Mouse (Mus musculus) heart, adult 9 months (tissue): ENCODE data around the gene Crybb2.

ENCODE experiments used
- DNase-seq, 2 experiments: peaks; one replicate each; pipeline ENCODE4 v3.0.0; 2022; ENCODE audit warnings: low spot score in 2 of 2

Gene Crybb2

GRCm38 (mm10) chr5:113070017-113070416, at the start of gene Crybb2:
Gene Crybb2 (minus strand): TSS chr5:113070117.
- no peak for DNase-seq

GRCm38 (mm10) chr5:113119291-113119690, 49.4 kb upstream of the Crybb2 start:
- no peak for DNase-seq

- DNase-seq, result no peak
Measured at GRCm38 (mm10) chr5:113118695-113119094, 48.8 kb upstream of the Crybb2 start.

GRCm38 (mm10) chr5:113117361-113117760, 47.4 kb upstream of the Crybb2 start:
- DNase-seq, result no peak

GRCm38 (mm10) chr5:113115896-113116295, 46.0 kb upstream of the Crybb2 start:
- no peak for DNase-seq

GRCm38 (mm10) chr5:113114264-113115225, 44.6 kb upstream of the Crybb2 start:
- peak; percentile 39 to 53 for DNase-seq

- no peak for DNase-seq
Measured at GRCm38 (mm10) chr5:113113120-113113519, 43.2 kb upstream of the Crybb2 start.

GRCm38 (mm10) chr5:113111336-113111735, 41.4 kb upstream of the Crybb2 start:
- DNase-seq, result no peak

GRCm38 (mm10) chr5:113110929-113111328, 41.0 kb upstream of the Crybb2 start:
- no peak for DNase-seq

- peak in 1 of 2 experiments; percentile 36 for DNase-seq
Measured at GRCm38 (mm10) chr5:113109651-113110050, 39.7 kb upstream of the Crybb2 start.

GRCm38 (mm10) chr5:113108165-113108764, 38.3 kb upstream of the Crybb2 start:
- DNase-seq, result peak; percentile 22 to 45

GRCm38 (mm10) chr5:113107709-113108108, 37.8 kb upstream of the Crybb2 start:
- DNase-seq, result peak in 1 of 2 experiments; percentile 24

GRCm38 (mm10) chr5:113106594-113106993, 36.7 kb upstream of the Crybb2 start:
- no peak for DNase-seq

GRCm38 (mm10) chr5:113105481-113105880, 35.6 kb upstream of the Crybb2 start:
- DNase-seq, result no peak

GRCm38 (mm10) chr5:113105035-113105434, 35.1 kb upstream of the Crybb2 start:
- DNase-seq, result no peak

GRCm38 (mm10) chr5:113102455-113102854, 32.5 kb upstream of the Crybb2 start:
- no peak for DNase-seq

GRCm38 (mm10) chr5:113101457-113101856, 31.5 kb upstream of the Crybb2 start:
- DNase-seq, result no peak

- no peak for DNase-seq
Measured at GRCm38 (mm10) chr5:113100422-113100821, 30.5 kb upstream of the Crybb2 start.

- DNase-seq, result peak; percentile 75 to 86
Measured at GRCm38 (mm10) chr5:113099546-113099945, 29.6 kb upstream of the Crybb2 start.

GRCm38 (mm10) chr5:113097551-113097950, 27.6 kb upstream of the Crybb2 start:
- no peak for DNase-seq

GRCm38 (mm10) chr5:113095456-113095855, 25.5 kb upstream of the Crybb2 start:
- no peak for DNase-seq

- DNase-seq, result no peak
Measured at GRCm38 (mm10) chr5:113092406-113092805, 22.5 kb upstream of the Crybb2 start.

GRCm38 (mm10) chr5:113091162-113091561, 21.2 kb upstream of the Crybb2 start:
- no peak for DNase-seq
